Mouse (Mus musculus) lung, adult 2 months (tissue): ENCODE results near the gene Cul9.

ENCODE experiments used
- CTCF ChIP-seq: fragments of 200-500 bp; IDR thresholded peaks from 2 replicates; pipeline ENCODE4 v1.5.1; 2011; ENCODE audit warnings: mild to moderate bottlenecking, low read length, control low read depth; ENCODE audit not compliant: insufficient read depth
- POLR2A ChIP-seq: fragments of 200-500 bp; IDR thresholded peaks from 2 replicates; pipeline ENCODE4 v1.6.1; 2011; ENCODE audit warnings: low read depth, mild to moderate bottlenecking, control low read depth, low read length, borderline replicate concordance; ENCODE audit errors: extremely low read depth

GRCm38 (mm10) chr17:46486995-46487394 lies 59.2 kb downstream of the Cul9 start:
- TF ChIP-seq POLR2A (no peak), CTCF (no peak)
